Mouse (Mus musculus) stomach, postnatal 0 days (tissue): Measurements from ENCODE around the gene Snx29.

Experiments
- CTCF ChIP-seq: IDR thresholded peaks from 2 replicates; pipeline ENCODE4 v1.5.1; 2016; ENCODE audit warnings: antibody characterized with exemption, low read depth, mild to moderate bottlenecking, moderate library complexity
- EP300 ChIP-seq: optimal IDR thresholded peaks from 2 replicates; pipeline ENCODE3; 2016; ENCODE audit warnings: antibody characterized with exemption

DNA sequence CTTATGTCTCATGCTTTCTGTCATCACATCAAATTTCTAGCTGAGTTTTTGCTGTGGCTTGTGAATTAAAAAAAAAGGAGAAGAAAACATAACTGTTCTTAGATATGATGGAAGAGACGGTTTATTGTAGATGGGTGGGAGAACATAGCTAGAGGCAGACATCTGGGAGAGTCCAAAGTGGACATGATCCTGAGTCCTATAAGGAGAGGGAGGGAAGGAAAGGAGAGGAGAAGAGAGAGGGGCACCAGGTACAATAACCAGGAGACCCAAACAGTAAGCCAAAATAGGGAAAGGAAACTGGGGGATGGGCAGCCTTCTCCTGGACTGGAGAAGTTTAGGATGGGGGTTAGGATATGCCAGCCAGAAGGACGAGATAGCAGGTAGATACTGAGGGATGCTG is 239.0 kb downstream of the Snx29 start:
- TF ChIP-seq CTCF (no peak), EP300 (no peak)
